Mouse (Mus musculus) left cerebral cortex, adult 18-20 months (tissue): ENCODE data around the gene Pitx2. TPM values are rescaled to one million over a fixed set of nuclear protein-coding genes. Genes with fewer than 3 reads are reported as not detected.

Experiments used
- DNase-seq, 2 experiments: peaks; one replicate each; pipeline ENCODE4 v3.0.0; 2021 to 2022; ENCODE audit warnings: low spot score in 2 of 2, mixed read lengths in 1 of 2
- total RNA-seq, 2 experiments: library from RNA; stranded (reverse); gene quantifications; 2 replicates each; pipeline ENCODE4 v1.2.3; 2021

Gene Pitx2
- total RNA-seq, 2 experiments from 2014 or later, result not detected

GRCm38 (mm10) chr3:129216491-129216890 is 16.8 kb downstream of the Pitx2 start:
- no peak for DNase-seq

- DNase-seq, result no peak
Measured at GRCm38 (mm10) chr3:129216911-129217561, 17.4 kb downstream of the Pitx2 start.

GRCm38 (mm10) chr3:129217862-129218370 is 18.2 kb downstream of the Pitx2 start:
- DNase-seq, result no peak

GRCm38 (mm10) chr3:129218371-129218921 is 18.8 kb downstream of the Pitx2 start:
- DNase-seq, result no peak

GRCm38 (mm10) chr3:129220086-129220670 is 20.5 kb downstream of the Pitx2 start:
- no peak for DNase-seq

- DNase-seq, result no peak
Measured at GRCm38 (mm10) chr3:129220681-129221379, 21.2 kb downstream of the Pitx2 start.

- no peak for DNase-seq
Measured at GRCm38 (mm10) chr3:129221380-129222260, 21.9 kb downstream of the Pitx2 start.

- no peak for DNase-seq
Measured at GRCm38 (mm10) chr3:129222448-129223290, 23.0 kb downstream of the Pitx2 start.

GRCm38 (mm10) chr3:129223401-129223800 is 23.7 kb downstream of the Pitx2 start:
- no peak for DNase-seq

GRCm38 (mm10) chr3:129223964-129224805 is 24.5 kb downstream of the Pitx2 start:
- no peak for DNase-seq

- DNase-seq, result no peak
Measured at GRCm38 (mm10) chr3:129224806-129225576, 25.3 kb downstream of the Pitx2 start.

GRCm38 (mm10) chr3:129225577-129226289 is 26.1 kb downstream of the Pitx2 start:
- no peak for DNase-seq

- DNase-seq, result no peak
Measured at GRCm38 (mm10) chr3:129226681-129227080, 27.0 kb downstream of the Pitx2 start.

- no peak for DNase-seq
Measured at GRCm38 (mm10) chr3:129227331-129227730, 27.7 kb downstream of the Pitx2 start.

GRCm38 (mm10) chr3:129238010-129238409 is 38.3 kb downstream of the Pitx2 start:
- DNase-seq, result no peak

- no peak for DNase-seq
Measured at GRCm38 (mm10) chr3:129238664-129239258, 39.1 kb downstream of the Pitx2 start.

GRCm38 (mm10) chr3:129250997-129251396 is 51.3 kb downstream of the Pitx2 start:
- no peak for DNase-seq
